Mouse (Mus musculus) limb, embryonic 14.5 days (tissue): ENCODE measurements at regions not wholly inside any gene's neighbourhood (a gene's known extent, or its start where the extent isn't known, plus 50 kb on each side); places are given as distances from the start of the nearest gene placed in this dataset. TPM values are rescaled to one million over a fixed set of nuclear protein-coding genes. Genes with fewer than 3 reads are reported as not detected.

Experiments
- ATAC-seq: fragments of 200-750 bp; cut with Nextera tagmentation; 2 replicates; pipeline ENCODE4 v1.8.0; 2017; ENCODE audit warnings: low read depth, moderate number of reproducible peaks, moderate TSS enrichment; ENCODE audit not compliant: low FRiP score
- DNase-seq: peaks from one replicate; pipeline ENCODE4 v3.0.0-alpha.2; 2015; ENCODE audit warnings: low spot score
- H3K27ac ChIP-seq: fragments of 300-500 bp; sonication (generic); replicated peaks from 2 replicates; pipeline ENCODE4 v1.5.1; 2014; ENCODE audit warnings: low read depth, mild to moderate bottlenecking, low read length, moderate library complexity, mixed read lengths
- H3K27me3 ChIP-seq: fragments of 300-500 bp; sonication (generic); 2 replicates; pipeline ENCODE4 v1.6.1; 2014; ENCODE audit warnings: low read length, mixed read lengths; ENCODE audit not compliant: control insufficient read depth, insufficient read depth
- H3K36me3 ChIP-seq: fragments of 300-500 bp; sonication (generic); 2 replicates; pipeline ENCODE4 v1.6.1; 2014; ENCODE audit warnings: mild to moderate bottlenecking, low read length, moderate library complexity, mixed read lengths; ENCODE audit not compliant: control insufficient read depth, insufficient read depth
- H3K4me1 ChIP-seq: fragments of 300-500 bp; sonication (generic); 2 replicates; pipeline ENCODE4 v1.6.1; 2014; ENCODE audit warnings: antibody characterized with exemption, low read length, mixed read lengths; ENCODE audit not compliant: control insufficient read depth, insufficient read depth
- H3K4me2 ChIP-seq: fragments of 300-500 bp; sonication (generic); replicated peaks from 2 replicates; pipeline ENCODE4 v1.6.1; 2014; ENCODE audit warnings: low read depth, mild to moderate bottlenecking, low read length, moderate library complexity; ENCODE audit not compliant: severe bottlenecking
- H3K4me3 ChIP-seq: fragments of 300-500 bp; sonication (generic); replicated peaks from 2 replicates; pipeline ENCODE4 v1.5.1; 2014; ENCODE audit warnings: low read length
- H3K9ac ChIP-seq: fragments of 300-500 bp; sonication (generic); 2 replicates; pipeline ENCODE4 v1.6.1; 2014; ENCODE audit warnings: mild to moderate bottlenecking, low read depth, low read length, moderate library complexity; ENCODE audit not compliant: severe bottlenecking
- H3K9me3 ChIP-seq: fragments of 300-500 bp; sonication (generic); 2 replicates; pipeline ENCODE4 v1.6.1; 2016; ENCODE audit warnings: low read length; ENCODE audit not compliant: control insufficient read depth
- POLR2A ChIP-seq: fragments of 200-500 bp; IDR thresholded peaks from 2 replicates; pipeline ENCODE4 v1.8.0; 2012; ENCODE audit warnings: inconsistent platforms, mild to moderate bottlenecking, moderate library complexity, borderline replicate concordance; ENCODE audit not compliant: insufficient read depth, insufficient read length; ENCODE audit errors: extremely low read depth
- microRNA-seq: library from miRNA; unstranded; fragments of <30 nt; microRNA quantifications from one replicate; pipeline ENCODE4, GENCODE M21; 2016

DNA sequence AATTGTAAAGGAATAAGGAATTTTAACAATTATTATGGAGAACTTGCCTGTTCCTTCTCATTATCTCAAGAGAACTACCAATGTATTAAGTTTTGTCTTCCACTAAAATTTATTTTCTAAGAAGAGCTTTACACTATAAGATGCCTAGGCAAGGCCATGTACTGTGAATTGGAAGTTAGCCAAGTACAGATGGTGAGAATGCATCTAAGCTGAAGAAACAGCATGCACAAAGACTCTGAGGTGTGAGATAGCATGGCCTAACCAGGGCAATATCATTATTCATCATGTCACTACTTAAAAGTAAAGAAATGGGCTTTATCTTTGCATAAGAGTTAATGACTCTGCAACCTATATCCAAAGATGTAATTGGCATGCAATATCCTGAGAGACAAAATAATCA is 73.1 kb upstream of the Klhl1 start:
- no peaks in the 10 kb centered on the region for H3K9me3 ChIP-seq
- H3K27me3 ChIP-seq: no peaks in the 10 kb centered on the region
- H3K4me2 ChIP-seq: no peak overlapping the region
- no peaks in the 10 kb centered on the region for H3K36me3 ChIP-seq
- no peak for TF ChIP-seq POLR2A
- H3K9ac ChIP-seq: no peak overlapping the region
- ATAC-seq (no peak), DNase-seq (no peak)
- H3K27ac ChIP-seq: no peak overlapping the region
- H3K4me1 ChIP-seq: no peaks in the 10 kb centered on the region
- H3K4me3 ChIP-seq: no peak overlapping the region

Small RNA genes lying in the stretch of these regions (microRNA-seq; reads per million reads assigned to microRNA genes)
- gene Gm27441: not detected
